Mouse (Mus musculus) cerebellum, postnatal 10 days (tissue): ENCODE results near the gene Ndel1.
"Not testable (repeated sequence)": the region's sequence is repeated elsewhere in the genome, so short reads cannot be mapped to it uniquely, and the experiment has no call there.

Experiments used
- DNase-seq, 2 experiments: peaks; one replicate each; pipeline ENCODE4 v3.0.0; 2021; ENCODE audit warnings: mixed read lengths in 2 of 2

Gene Ndel1

DNA sequence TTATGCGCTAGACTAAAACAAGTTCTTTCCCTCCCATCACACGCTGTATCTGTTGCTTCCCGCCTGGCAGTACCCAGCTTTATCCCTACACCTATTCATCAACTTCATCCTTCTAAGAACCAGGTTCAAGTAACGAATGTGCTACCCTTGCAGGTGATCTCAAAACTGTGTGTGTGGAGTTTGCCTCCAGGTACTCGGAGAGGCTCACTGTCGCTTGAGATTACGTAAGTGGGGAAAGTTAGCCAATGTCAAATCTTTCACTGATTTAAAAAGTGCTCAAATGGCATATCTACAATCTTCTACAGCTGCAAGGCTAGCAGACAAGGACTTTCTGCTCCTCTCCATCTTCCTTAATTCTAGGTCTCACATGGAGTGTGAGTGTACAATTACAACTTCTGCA, 20.8 kb downstream of the Ndel1 start:
- no peak for DNase-seq

DNA sequence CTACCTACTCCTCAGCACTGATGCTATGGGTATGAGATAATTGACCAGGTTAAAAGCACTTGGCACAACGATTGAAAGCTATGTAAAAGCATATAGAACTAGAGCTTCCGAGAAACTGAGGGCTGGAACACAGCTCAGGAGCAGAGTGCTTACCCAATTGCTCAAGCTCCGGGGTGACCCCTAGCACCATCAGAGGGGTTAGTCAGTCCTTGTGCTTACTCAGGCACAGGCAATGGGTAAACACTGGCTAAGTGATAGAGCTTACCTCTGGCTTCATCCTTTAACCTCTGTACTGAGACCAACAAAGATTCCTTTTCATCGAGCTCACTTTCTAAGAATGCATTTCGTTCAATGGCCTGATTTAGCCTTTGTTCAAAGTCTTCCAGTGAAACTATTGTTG, 32.1 kb downstream of the Ndel1 start:
- no peak for DNase-seq

DNA sequence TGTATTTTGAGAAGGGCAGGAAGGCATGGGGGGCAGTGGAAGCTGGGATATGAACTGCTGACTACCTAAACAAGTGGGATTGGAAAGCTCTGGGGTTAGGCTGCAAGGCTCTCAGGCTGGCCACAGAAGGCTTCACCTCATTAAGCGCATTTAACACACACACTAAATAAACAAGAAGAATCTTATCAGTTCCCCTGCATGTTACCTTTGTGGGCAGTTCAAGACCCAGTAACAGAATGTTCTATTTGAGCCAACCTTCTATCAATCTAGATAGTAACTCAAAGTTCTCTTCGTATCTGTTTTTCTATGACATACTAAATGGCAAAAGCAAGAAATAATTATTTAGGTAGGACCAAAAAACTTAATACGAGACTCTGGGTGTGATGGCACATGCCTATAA, 36.6 kb downstream of the Ndel1 start:
- DNase-seq = no peak

DNA sequence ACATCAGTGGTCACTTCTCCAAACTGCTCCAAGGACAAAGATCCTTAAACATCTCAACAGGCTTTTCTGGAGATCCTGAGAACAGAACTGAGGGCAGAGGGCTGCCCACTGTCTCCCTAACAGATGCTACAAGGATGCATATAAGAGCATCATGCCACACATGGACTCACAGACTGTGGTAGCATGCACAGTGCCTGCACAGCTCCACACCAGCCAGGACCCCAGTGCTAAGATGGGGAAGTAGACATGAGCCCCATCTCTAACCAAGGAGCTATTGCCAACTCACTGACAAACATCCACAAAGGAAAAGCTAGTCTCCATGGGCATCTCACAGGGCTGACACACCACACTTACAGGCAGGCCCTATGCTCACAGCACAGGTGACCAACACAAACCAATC, 38.1 kb downstream of the Ndel1 start:
- DNase-seq = no peak

DNA sequence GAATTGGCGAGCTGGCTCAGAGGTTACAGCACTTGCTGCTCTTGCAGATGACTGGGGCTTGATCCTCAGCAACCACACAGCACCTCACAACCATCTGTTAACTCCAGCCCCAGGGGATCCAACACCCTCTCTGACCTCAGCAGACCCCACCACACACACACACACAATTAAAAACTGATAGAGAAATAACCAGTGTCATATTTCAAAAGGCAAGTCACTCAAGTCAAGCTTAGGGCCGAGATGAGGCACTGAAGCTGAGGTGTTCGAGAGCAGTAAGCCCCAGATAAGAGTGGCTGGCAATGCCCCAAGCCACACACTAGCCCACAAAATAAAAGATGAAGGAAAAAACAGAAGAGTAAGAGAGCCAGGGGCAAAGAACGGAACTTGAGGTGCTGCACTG, 38.9 kb downstream of the Ndel1 start:
- no peak for DNase-seq

DNA sequence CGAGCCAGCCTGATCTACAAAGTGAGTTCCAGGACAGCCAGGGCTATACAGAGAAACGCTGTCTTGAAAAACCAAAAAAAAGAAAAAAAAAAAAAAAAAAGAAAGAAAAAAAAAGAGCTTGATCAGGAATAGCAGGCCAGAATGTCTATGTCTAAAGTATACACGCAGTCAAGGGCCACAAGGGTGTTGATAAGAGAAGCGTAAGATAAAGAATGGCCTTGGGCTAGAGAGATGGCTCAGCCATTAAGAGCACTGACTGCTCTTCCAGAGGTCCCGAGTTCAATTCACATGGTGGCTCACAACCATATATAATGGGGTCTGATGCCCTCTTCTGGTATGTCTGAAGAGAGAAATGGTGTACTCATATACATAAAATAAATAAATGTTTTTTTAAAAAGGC, 40.1 kb downstream of the Ndel1 start:
- DNase-seq = not testable (repeated sequence)

DNA sequence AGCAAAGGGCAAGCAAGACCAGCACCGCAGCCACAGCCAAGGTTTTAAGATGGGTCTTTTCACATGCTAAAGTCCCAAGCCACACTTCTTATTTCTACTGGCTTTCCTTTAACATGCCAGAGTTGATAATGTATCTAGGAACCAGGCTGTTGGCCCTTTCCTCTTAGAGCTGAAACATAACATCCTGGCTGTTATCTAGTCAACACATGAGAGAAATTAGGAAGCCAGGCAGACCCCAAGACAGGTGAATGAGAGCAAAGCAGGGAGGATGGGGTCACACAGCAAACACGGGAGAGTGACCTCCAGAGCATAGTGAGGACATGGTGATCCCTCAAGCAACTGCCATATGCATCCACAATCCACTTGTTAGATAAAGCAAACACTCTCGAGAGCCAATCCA, 44.9 kb downstream of the Ndel1 start:
- DNase-seq = no peak

DNA sequence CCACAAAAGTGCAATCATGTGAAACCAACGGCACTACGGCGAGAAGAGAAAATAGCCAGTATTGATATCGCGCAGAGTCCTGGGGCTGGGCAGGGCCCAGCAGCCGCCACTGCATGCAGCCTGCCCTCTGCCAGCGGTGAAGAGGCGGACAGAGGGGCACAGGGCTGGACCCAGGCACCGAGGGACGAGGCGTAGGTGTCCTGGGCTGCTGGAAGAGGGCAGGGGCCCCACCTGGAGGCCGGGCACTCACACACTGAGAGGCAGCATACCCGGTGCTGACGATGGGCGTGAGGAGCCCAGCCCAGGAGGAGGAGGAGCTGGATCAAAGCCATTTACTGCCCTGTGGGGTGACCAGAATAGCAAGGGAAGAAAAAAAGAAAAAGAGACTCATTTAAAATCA, 49.3 kb downstream of the Ndel1 start:
- DNase-seq = no peak

DNA sequence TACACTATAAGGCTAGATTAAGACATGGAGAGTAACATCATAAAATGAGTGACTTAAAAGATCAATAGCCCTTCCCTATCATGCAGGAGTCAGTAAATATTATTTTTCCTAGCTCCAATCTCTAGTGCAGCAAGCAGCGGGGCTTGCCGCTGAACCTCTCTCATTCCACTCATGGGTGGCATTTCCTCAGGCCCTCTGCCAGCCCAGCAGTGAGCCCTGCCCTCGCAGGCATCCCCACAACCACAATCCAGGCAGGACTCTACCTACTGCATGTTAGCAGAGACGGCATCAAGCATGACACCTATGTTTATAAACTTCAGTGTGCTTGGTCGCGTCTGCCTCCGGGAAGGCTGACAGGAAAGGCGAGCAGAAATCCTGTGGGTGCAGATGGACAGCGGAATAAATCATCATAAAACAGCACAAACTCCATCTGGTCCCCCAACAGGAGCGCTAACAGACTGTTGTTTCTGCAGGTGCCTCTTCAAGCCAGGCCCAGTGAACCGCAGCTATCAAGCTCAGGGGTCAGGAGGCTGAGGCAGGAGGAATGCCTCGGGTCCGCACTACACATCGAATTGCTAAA, 52.3 kb downstream of the Ndel1 start:
- DNase-seq = peak; percentile 15 to 29

DNA sequence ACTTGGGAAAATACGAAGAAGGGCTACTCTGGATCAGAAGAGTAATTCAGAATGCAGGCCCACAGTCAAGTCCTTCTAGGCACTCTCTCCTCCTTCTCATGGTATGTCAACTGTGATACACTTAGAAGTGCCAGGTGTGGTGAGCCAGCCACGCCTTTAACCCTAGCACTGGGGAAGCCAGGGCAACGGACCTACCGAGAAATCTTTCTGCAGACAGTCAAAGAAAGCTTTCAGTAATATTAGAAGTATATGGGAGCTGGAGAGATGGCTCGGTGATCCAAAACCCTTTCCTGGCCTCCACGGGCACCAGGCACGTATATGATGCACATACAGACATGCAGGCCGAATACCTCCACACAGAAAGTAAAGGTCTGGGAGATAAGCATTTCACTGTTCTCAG, 53.2 kb downstream of the Ndel1 start:
- no peak for DNase-seq

DNA sequence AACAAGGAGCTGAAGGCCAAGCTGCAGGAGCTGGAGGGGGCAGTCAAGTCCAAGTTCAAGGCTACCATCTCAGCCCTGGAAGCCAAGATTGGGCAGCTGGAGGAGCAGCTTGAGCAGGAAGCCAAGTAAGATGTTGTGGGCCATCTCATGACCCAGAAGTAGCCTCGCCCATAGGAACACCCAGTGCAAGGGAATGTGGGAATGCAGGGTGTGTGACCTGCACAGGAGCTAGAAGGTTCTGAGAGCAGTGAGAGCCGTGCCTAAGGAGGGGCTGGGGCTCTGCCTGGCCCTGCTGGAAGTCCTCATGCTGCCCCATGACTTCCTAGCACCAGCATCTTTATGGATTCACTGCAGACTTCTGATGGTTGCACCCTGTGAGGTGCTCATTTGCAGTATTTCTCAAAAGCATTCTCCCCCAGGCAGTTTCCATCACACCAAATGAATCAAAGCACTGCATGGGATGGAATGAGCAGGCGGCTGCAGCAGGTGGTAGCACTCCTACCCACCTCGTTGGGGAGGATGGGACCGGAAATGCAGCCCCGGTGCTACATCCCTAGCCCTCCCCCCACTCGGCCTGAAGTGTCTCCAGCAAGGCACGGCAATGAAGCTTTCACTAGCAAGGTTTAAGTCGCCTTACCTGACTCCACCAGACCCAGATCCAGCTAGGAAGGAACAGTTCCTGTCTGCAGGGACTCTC, 59.6 kb downstream of the Ndel1 start:
- no peak for DNase-seq

DNA sequence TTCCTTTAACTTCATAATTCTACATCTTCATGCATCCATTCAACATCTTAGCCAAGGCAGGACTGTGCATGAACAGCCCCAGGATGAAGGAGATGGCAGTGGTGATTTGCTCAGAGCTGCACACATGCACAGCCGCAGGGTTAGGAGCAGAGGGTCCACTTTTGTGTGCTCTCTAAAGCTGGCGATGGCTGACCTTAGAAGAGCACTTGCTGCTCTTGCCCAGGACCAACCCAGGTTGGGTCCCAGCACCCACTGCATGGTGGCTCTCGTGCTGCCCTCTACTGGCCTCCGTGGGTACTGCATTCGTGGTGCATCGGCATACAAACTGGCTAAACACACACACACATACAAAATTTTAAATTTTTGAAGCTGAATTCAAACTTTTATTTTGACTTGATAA, 63.9 kb downstream of the Ndel1 start:
- DNase-seq = peak; percentile 90 to 94

DNA sequence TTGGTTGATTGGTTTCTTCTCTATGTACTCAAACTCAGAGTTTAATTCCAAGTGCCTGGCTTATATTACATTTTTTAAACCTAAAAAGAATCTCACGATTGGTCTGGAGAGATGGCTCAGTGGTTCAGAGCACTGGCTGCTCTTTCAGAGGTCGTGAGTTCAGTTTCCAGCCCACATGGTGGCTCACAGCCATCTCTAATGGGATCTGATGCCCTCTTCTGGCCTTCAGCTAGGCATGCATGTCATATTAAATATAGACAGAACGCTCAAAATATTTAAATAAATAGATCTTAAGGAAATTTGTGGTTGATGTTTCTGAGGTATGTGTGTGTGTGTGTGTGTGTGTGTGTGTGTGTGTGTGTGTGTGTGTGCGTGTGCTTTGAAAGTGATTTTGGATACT, 66.5 kb downstream of the Ndel1 start:
- DNase-seq = peak; percentile 41 to 42

DNA sequence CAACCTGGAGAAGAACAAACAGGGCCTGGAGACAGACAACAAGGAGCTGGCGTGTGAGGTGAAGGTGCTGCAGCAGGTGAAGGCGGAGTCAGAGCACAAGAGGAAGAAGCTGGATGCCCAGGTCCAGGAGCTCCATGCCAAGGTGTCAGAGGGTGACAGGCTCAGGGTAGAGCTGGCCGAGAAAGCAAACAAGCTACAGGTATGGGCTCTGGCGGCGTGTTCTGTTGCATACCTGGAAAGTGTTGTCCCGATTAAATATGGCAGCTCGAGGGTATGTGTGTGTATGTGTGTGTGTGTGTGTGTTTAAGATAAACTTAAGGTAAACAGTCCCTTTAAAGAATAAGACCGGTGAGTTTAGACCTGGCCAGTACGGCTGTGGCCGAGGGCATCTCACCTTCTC, 73.4 kb downstream of the Ndel1 start:
- DNase-seq = no peak

DNA sequence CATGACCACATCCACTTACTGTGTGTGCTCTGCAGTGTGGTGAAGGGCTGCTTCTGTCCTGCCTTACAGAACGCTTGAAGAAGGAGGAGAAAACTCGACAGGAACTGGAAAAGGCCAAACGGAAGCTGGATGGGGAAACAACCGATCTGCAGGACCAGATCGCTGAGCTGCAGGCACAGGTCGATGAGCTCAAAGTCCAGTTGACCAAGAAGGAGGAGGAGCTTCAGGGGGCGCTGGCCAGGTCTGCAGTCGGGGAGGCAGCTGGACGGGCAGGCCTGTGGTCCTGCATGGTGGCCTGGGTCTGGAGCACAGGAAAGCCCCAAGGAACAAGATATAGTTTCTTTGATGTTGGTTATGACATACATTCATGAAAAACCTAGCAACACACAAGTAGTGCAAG, 79.9 kb downstream of the Ndel1 start:
- no peak for DNase-seq

DNA sequence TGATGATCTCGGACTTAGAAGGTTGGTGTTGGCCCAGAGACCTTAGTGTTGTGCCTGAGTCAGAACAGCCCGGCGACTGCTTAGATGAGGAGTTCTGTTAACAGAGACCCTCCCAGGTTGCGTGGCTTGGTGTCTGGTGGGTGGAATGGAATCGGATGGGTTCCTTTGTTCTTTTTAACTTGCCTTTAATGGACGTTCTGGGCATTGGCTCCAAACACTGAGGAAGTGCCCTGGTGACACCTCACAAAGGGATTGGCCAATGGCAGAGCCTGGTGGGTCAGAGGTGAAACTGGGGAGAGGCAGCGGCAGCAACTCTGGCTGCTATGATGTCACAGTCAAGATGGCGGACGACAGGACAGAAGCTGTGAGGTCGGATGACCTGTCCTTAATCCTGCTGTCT, 80.9 kb downstream of the Ndel1 start:
- no peak for DNase-seq

DNA sequence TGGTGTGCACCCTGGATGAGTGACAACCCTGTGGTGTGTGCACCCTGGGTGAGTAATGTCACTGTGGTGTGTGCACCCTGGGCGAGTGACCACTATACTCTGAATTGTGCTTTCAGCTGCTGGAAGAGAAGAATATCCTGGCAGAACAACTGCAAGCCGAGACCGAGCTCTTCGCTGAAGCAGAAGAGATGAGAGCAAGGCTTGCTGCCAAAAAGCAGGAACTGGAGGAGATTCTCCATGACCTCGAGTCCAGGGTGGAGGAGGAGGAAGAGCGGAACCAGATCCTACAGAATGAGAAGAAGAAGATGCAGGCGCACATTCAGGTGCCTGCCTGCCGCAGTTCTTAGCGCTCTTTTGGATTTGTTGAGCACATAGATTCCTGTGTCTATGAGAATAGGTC, 84.4 kb downstream of the Ndel1 start:
- DNase-seq = peak; percentile 65 to 70

DNA sequence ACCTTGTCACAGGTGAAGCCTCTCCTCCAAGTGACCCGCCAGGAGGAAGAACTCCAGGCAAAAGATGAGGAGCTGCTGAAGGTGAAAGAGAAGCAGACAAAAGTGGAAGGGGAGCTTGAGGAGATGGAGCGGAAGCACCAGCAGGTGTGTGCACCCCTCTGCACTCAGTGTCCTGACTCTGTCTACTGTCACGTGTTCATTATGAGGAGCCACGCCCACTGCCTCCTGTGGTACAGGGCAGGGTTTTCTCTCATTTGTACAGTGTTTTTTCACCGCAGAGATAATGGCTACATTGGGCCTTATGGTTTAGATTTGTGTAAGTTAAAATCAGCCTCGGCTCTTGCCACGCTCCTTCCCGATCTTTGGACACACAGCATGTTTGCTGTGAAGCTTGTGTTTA, 85.8 kb downstream of the Ndel1 start:
- DNase-seq = no peak

DNA sequence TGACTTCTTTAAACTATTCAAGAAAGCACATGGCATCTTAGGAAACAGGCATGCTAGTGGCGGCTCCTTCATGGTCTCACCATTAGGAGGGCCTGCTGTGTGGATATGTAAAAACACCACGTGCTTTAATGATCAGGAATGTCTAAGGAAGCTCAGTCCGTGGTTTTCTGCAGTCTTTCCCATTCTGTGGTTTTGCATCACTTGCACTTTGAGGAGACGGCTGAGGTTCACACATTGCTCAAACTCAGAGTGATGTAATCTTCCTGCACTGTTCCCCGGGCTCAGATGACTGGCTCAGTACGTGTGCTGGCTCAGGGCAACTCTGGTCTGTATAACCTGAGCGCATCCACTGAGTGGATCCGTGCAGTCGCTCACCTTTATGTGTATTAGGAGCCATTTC, 89.3 kb downstream of the Ndel1 start:
- no peak for DNase-seq

DNA sequence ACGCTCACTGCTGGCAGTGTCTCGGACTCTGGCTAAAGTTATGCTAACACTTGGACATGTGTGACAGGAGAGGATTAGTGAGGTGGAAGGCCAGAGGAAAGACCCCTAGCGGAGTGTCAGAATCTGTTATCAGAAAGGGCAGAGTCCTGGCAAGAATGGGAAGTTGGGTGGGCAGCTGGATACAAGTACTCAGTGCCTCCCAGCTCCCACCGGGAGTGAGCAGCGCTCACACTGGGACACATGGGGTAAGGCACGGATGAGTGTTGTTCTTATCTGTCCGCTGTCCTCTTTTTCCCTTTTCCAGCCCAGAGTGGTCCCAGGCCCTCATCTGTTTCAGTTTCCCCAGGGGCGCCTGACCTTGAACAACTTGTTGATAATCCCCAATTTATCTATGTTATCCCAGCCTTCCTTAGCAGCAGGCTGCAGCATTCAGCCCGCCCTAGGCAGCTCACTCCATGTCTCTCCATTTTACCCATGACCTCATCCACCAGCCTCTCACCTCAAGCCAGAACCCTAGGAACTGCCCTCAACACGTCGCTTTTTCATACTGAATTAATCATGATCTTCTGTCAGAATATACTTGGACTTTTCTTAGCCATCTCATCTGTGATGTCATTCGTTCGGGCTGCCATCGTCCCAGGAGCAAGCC, 91.1 kb downstream of the Ndel1 start:
- no peak for DNase-seq

DNA sequence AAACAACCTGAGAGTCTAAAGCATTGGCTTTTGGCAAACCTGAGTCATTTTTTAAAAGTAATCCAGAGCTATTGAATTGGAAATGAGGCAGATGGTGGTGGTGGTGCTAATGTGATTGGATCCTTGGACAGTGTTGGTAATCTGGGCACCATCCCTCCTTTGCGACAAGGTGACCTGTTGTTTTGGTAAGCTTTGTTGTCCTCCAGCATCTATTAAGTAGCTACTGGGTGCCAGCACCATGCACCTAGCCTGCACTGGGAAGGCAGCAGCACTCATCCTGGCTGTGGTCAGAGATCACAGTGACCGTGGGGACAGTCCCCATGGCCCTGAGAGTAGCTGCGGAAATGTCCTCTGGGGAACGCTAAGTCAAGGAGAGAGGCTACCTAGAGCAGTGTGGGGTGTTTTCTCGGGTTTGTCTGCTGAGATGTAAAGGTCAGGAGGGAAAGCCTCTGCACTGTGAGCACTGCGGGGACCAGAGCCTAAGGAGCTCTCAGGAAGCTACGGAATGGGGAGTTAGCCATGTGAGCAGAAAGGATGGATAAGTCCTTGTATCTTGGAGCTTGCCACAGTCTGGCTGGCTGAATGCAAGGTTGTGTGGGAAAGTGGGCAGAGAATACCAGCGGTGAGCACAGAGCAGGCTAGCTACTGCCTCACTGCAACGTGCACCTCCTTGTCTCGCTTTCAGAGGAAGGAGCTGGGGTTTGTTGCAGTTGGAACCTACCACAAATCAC, 91.8 kb downstream of the Ndel1 start:
- DNase-seq = peak in 1 of 2 experiments; percentile 30

DNA sequence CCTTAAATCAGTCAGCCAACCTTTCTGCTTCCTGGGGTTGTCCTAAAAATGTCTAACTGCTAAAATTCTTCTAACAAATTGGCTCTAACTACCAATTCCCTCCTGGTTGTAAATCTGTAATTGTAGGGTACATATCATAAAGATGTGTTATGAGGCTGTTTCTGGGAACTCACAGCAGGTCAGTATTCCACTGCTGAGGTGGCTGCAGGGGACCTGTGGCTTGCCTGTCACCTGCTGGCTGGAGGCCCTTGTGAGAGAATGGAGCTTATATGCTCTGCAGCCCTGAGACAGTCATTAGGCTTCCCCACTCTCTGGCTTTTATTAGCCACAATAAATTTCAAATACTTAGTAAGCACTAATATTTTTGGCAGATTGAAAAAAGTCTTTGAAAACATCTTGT, 92.8 kb downstream of the Ndel1 start:
- no peak for DNase-seq

DNA sequence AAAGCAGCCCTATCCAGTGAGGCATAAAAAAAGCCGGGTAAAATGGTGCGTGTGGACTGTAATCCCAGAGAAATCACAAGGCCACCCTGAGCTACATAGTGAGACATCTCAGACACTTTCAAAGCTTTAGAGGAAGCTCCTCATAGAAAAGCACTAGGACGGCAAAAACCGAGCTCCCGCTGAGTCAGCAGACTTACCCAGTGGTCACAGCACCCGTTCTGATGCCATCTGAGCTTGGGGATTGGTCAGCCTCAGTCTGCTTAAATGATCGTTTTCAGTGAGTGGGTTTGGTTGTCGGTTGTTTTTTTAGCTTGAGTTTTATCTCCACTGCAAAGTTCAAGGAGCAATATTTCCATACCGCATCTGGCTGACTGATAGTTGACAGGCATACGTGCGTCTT, 93.7 kb downstream of the Ndel1 start:
- no peak for DNase-seq

DNA sequence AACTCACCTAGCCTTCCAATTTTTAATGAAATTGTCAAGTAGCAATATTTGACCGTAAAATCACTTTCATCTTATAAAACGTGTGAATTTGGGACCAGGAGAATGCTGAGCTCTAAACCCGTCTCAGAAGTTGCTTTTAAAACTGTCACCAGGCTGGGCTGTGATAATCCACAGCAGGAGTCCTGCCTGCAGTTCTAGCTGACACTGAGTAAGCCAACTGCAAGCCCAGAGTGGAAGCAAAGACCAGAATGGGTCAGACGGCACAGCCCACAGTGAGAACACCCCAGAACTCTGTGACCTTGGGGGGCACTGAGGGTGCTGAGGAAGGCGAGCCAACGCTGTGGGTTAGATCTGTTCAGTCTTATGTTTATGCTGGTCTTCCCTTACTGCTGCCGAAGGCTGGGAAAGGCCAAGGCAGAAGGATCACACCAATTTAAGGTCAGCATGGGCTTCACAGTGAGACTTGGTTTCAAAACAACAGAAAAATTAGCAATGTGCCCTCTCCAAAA, 95.5 kb downstream of the Ndel1 start:
- DNase-seq = no peak
